Mouse (Mus musculus): ENCODE data around the gene Iars2. TPM values are rescaled to one million over a fixed set of nuclear protein-coding genes. Genes with fewer than 3 reads are reported as not detected.

Iars2 gene
- polyA plus RNA-seq, 1 experiment from 2014 or later: 22.1 TPM

- Histone ChIP-seq H3K36me3 (ENCODE audit: insufficient read depth, low read length) (peaks cover 19% of the 10 kb centered on the region), H3K4me1 (ENCODE audit: insufficient read depth, low read depth, low read length) (no peaks in the 10 kb centered on the region), H3K9ac (replicated peaks; ENCODE audit: low read depth) (no peak overlapping the region), H3K27me3 (replicated peaks; ENCODE audit: insufficient read depth, low read length) (no peaks in the 10 kb centered on the region), H3K9me3 (ENCODE audit: low read length) (no peaks in the 10 kb centered on the region), H3K4me2 (replicated peaks; ENCODE audit: low read depth, low read length) (no peak overlapping the region), H3K4me3 (ENCODE audit: low read depth, low read length) (no peak overlapping the region), H3K27ac (ENCODE audit: low read length) (no peak overlapping the region)
- DNase-seq (ENCODE audit: low spot score): peak; percentile 90
- ATAC-seq: peak; percentile 98
- TF ChIP-seq CTCF (IDR thresholded peaks at IDR 0.05) (no peak), EP300 (IDR thresholded peaks at IDR 0.05) (peak; percentile 83)
- WGBS: 59% methylated on average over 5 of the region's 5 CpGs
Observed at GRCm38 (mm10) chr1:185235837-185236236, 93.4 kb downstream of the Iars2 start.

MicroRNA genes within 50 kb of the gene (microRNA counts, 519-probe panel; counts per million panel counts)
- microRNA mmu-miR-194 (4,049 counts per million, percentile 37 among the panel's probes with 10 or more counts), microRNA mmu-miR-664 (not detected)

Small RNA genes lying within 50 kb of the gene (microRNA-seq; reads per million reads assigned to microRNA genes)
- gene Mir194-1 (2.9 reads per million, percentile 7 among the genes with 10 or more reads in this experiment), gene Mir215 (12.0 reads per million, percentile 25 among the genes with 10 or more reads in this experiment), gene Mir664 (8.3 reads per million, percentile 20 among the genes with 10 or more reads in this experiment)

Other genes starting within 250 kb of the Iars2 start
- 14.5 and 15.1 TPM in 2 replicates for gene Rab3gap2, start 125.3 kb downstream of the Iars2 start, polyA plus RNA-seq (2015; fragmentation: Nextera tagmentation; extraction: Ambion mirVana)
- gene Bpnt1, start 2.8 kb upstream of the Iars2 start, polyA plus RNA-seq (2015; fragmentation: Nextera tagmentation; extraction: Ambion mirVana): 30.5 and 32.6 TPM in 2 replicates
- gene Eprs, start 33.6 kb upstream of the Iars2 start, polyA plus RNA-seq (2015; fragmentation: Nextera tagmentation; extraction: Ambion mirVana): 46.6 and 54.9 TPM in 2 replicates
- 0.05 TPM in 1 of 2 replicates, not detected in the other for gene Slc30a10, start 125.5 kb upstream of the Iars2 start, polyA plus RNA-seq (2015; fragmentation: Nextera tagmentation; extraction: Ambion mirVana)